ENCODE assay signal across 8 mouse cellular contexts in the genomic region with DNA sequence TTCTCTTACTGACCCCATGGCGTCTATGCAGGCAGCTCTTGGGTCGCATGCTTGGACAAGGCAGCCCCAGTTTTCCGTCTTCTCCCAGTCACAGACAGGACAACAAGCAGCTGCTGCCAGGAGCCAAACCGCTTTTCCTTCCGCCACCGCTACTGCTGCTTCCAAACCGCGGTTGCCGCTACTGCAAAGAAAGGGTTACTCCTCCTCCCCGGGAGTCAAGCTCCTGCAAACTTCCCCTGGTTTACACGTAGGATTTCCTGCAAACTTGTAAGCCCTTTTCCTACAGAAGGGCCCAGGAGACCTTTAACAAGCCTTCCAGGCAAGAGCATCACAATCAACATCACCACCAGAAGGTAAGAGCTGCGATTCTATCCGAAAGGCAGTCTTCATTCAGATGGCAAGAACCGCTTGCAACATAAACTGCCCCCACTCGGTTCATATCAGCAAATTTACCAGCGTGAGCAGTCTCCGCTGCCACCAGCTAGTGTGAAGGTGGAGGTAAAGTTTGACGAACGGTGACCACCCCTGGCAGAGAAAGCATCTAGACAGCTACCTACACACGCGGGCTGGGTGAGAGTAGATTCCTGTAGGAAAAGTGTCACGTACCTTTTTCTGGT.
DNase-seq lines count a peak whose midpoint lies in the region; ATAC-seq lines count a peak whose summit lies in the region.

No protein-coding gene starts in this region.

- H3K4me3 ChIP-seq in limb, embryonic 13.5 days = peak overlapping the region; percentile 64

- under 1% methylated on average over 22 of the region's 22 CpGs for WGBS in limb, embryonic 13.5 days

- peak; percentile 10 for DNase-seq in layer of hippocampus, adult 11-12 months (ENCODE audit: low spot score)
- DNase-seq in layer of hippocampus, adult 9-10 months (ENCODE audit: low spot score) = no peak
- DNase-seq in embryo, embryonic 10.5 days (ENCODE audit: low spot score) = peak; percentile 74
- peak; percentile 6 for DNase-seq in heart, postnatal 4 days
- peak; percentile 74 for DNase-seq in retina, postnatal 1 day
- no peak for DNase-seq in spleen, postnatal 10 days (ENCODE audit: low spot score in 2 of 2)
- DNase-seq in ovary, postnatal 14 days (ENCODE audit: low spot score) = no peak

- H3K4me1 ChIP-seq in limb, embryonic 13.5 days = peaks cover 11% of the 10 kb centered on the region

- H3K9me3 ChIP-seq in limb, embryonic 13.5 days = no peaks in the 10 kb centered on the region

- peak overlapping the region; percentile 70 for H3K9ac ChIP-seq in limb, embryonic 13.5 days

- peaks cover 30% of the 10 kb centered on the region for H3K27me3 ChIP-seq in limb, embryonic 13.5 days

- peak; percentile 27; the same call in 1 of the 2 replicates for ATAC-seq in limb, embryonic 13.5 days (ENCODE audit: low FRiP score, low read depth)

- no peaks in the 10 kb centered on the region for H3K36me3 ChIP-seq in limb, embryonic 13.5 days

- H3K4me2 ChIP-seq in limb, embryonic 13.5 days (replicated peaks) = peak overlapping the region; percentile 99

- H3K27ac ChIP-seq in limb, embryonic 13.5 days = no peak overlapping the region

Comparison
In these comparisons a context has a peak if more than half of its experiments do, and no peak if none do; other contexts are left out.
1. DNase-seq: peak in layer of hippocampus, adult 11-12 months (single experiment), embryo, embryonic 10.5 days (single experiment), heart, postnatal 4 days (single experiment) and retina, postnatal 1 day (single experiment); none in layer of hippocampus, adult 9-10 months (single experiment), spleen, postnatal 10 days (0 of 2) and ovary, postnatal 14 days (single experiment).